Mouse (Mus musculus) brain, embryonic 14.5 days (tissue): ENCODE measurements around the gene Zmiz1. TPM values are rescaled to one million over a fixed set of nuclear protein-coding genes. Genes with fewer than 3 reads are reported as not detected.

Source experiments
- DNase-seq: peaks from one replicate; pipeline ENCODE4 v3.0.0-alpha.2; 2011; ENCODE audit warnings: low read depth
- CTCF ChIP-seq: fragments of 200-500 bp; IDR thresholded peaks from 2 replicates; pipeline ENCODE4 v1.5.1; 2012; ENCODE audit warnings: inconsistent platforms, mild to moderate bottlenecking, moderate library complexity, borderline replicate concordance; ENCODE audit not compliant: insufficient read depth, insufficient read length; ENCODE audit errors: extremely low read depth
- POLR2A ChIP-seq: fragments of 200-500 bp; IDR thresholded peaks from 2 replicates; pipeline ENCODE4 v1.6.1; 2012; ENCODE audit warnings: mild to moderate bottlenecking, inconsistent platforms, borderline replicate concordance; ENCODE audit not compliant: poor library complexity, insufficient read depth, insufficient read length, severe bottlenecking; ENCODE audit errors: extremely low read depth
- polyA plus RNA-seq: library from polyadenylated mRNA; depleted of rRNA; stranded (reverse); fragments of >200 nt; gene quantifications from 2 replicates; pipeline ENCODE4 v1.2.3, GENCODE M21; 2012

The Zmiz1 gene
- polyA plus RNA-seq, 1 experiment: 141 TPM

GRCm38 (mm10) chr14:25478755-25479154 lies 19.8 kb downstream of the Zmiz1 start:
- DNase-seq: peak; percentile 91

GRCm38 (mm10) chr14:25479841-25480252 lies 20.9 kb downstream of the Zmiz1 start:
- DNase-seq: no peak
- TF ChIP-seq CTCF (no peak), POLR2A (no peak)

More at GRCm38 (mm10) chr14:25478755-25479154, 19.8 kb downstream of the Zmiz1 start:
- TF ChIP-seq CTCF: no peak
- no peak for TF ChIP-seq POLR2A

- no peak for DNase-seq
- TF ChIP-seq POLR2A (no peak), CTCF (no peak)
Observed at GRCm38 (mm10) chr14:25480443-25480842, 21.5 kb downstream of the Zmiz1 start.

- DNase-seq: no peak
Observed at GRCm38 (mm10) chr14:25480916-25481666, 22.1 kb downstream of the Zmiz1 start.

GRCm38 (mm10) chr14:25481667-25482331 lies 22.8 kb downstream of the Zmiz1 start:
- TF ChIP-seq CTCF: no peak
- no peak for TF ChIP-seq POLR2A
- no peak for DNase-seq

More at GRCm38 (mm10) chr14:25480916-25481666, 22.1 kb downstream of the Zmiz1 start:
- no peak for TF ChIP-seq CTCF
- TF ChIP-seq POLR2A: no peak

GRCm38 (mm10) chr14:25482404-25482803 lies 23.4 kb downstream of the Zmiz1 start:
- no peak for TF ChIP-seq POLR2A
- no peak for TF ChIP-seq CTCF
- DNase-seq: no peak

GRCm38 (mm10) chr14:25483285-25483684 lies 24.3 kb downstream of the Zmiz1 start:
- TF ChIP-seq POLR2A (no peak), CTCF (no peak)

GRCm38 (mm10) chr14:25484049-25484448 lies 25.1 kb downstream of the Zmiz1 start:
- no peak for TF ChIP-seq CTCF
- no peak for TF ChIP-seq POLR2A
- no peak for DNase-seq

More at GRCm38 (mm10) chr14:25483285-25483684, 24.3 kb downstream of the Zmiz1 start:
- no peak for DNase-seq

GRCm38 (mm10) chr14:25486220-25486619 lies 27.2 kb downstream of the Zmiz1 start:
- TF ChIP-seq POLR2A (no peak), CTCF (no peak)
- no peak for DNase-seq

- no peak for TF ChIP-seq CTCF
- DNase-seq: no peak
Observed at GRCm38 (mm10) chr14:25486742-25487469, 27.9 kb downstream of the Zmiz1 start.

GRCm38 (mm10) chr14:25487470-25487955 lies 28.5 kb downstream of the Zmiz1 start:
- TF ChIP-seq POLR2A (no peak), CTCF (no peak)
- no peak for DNase-seq

- no peak for DNase-seq
Observed at GRCm38 (mm10) chr14:25488097-25488613, 29.2 kb downstream of the Zmiz1 start.

More at GRCm38 (mm10) chr14:25488097-25488613, 29.2 kb downstream of the Zmiz1 start:
- no peak for TF ChIP-seq POLR2A
- no peak for TF ChIP-seq CTCF
